Mouse (Mus musculus) adrenal gland, adult (tissue): ENCODE results near the gene Fkbp15.
"Not testable (repeated sequence)": the region's sequence is repeated elsewhere in the genome, so short reads cannot be mapped to it uniquely, and the experiment has no call there.

Experiments
- DNase-seq, 2 experiments: peaks; one replicate each; pipeline ENCODE4 v3.0.0; 2022 to 2023; ENCODE audit warnings: low spot score in 1 of 2; ENCODE audit not compliant: inconsistent age in 2 of 2

Fkbp15 gene

DNA sequence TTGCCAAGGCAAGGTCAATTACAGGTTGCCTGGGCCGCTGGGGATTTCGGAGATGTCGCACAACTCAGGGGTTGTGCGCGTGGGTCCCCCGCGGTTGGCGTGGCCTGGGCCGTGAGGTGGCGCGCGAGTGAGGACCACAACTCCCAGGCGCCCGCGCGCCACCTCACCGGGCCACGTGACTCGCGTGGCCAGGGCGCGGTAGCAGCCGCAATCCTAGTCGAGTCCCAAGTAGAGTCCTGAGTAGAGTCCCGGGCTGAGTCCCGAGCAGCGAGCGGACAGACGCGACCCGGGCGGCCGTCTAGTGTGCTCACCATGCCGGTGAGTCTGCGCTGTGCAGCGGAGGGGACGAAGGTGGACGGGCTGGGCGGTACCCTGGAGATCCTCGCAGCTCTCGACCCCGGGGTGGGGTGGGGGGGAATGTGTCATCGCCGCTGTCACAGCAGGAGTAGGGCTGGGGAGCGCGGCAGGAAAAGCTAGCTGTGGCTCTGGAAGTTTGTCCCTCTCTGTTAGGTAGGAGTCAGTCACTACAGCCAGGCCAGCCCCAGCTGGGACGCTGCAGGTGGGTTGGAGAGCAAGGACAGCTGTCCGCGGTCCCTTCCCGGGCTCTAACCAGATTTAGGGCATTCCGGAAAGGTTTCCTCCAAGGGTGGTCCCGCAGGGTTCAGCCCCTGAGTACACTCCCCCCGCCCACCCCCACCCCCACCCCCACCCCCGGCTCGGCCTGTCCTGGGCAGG lies 73.9 kb downstream of the Fkbp15 start:
- peak; percentile 90 to 96 for DNase-seq

- peak in 1 of 2 experiments; percentile 17 for DNase-seq
These were observed 74.8 kb downstream of the Fkbp15 start for GRCm38 (mm10) chr4:62285576-62285975.

DNA sequence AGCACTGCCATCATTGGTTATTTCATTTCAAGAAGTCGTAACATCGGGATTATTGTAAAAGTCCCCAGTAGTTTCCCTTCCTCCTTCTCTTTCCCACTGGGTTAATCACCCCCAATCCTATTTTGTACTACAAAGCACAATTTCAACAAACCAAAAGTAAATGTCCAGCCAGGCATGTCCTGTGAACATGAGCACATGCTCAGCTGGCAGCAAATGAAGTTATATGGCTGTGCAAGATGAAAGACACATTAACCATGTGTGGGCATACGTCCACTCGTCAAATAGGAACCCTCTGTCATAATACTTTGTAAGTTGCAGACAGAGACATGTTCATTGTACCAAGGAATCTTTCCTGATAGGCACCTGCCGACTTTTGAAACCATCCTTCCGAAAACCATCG lies 77.4 kb downstream of the Fkbp15 start:
- DNase-seq, result no peak

DNA sequence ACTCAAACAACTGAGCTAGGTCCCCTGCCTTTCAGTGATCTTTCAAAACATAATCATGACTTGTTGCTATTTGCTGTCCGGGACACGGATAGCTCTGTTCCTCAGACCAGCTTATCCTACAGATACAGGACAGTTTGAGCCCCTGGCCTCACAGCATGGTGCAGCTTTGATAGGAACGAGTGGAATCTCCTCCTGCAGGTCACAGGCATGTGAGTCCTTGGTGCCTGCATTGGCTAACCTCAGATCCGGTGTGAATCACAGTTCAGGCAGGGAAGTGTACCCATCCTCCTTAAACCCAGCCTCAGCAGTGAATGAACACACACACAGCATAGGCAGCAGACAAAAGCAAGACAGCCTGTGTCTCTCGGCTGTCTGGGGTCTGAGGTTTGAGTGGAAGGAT lies 79.0 kb downstream of the Fkbp15 start:
- DNase-seq, result peak; percentile 64 to 80

DNA sequence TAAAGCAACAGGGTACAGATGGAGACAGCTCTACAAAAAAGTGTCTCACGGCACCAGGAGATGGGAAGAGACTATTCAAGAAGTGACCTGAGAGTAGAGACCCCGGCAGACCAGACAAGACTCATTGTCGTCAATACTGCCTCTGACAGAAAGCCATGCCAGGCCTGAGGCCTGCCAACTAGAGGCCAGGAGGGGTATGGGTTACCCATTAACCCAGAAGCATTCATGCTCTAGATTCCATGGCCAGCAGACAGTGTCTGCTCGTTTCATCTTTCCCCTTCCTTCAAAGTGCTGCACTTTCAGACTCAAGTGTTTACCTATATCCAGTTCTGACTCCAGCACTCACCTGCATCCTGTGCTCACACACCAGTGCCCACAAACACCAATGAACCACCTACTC lies 82.3 kb downstream of the Fkbp15 start:
- DNase-seq, result no peak

DNA sequence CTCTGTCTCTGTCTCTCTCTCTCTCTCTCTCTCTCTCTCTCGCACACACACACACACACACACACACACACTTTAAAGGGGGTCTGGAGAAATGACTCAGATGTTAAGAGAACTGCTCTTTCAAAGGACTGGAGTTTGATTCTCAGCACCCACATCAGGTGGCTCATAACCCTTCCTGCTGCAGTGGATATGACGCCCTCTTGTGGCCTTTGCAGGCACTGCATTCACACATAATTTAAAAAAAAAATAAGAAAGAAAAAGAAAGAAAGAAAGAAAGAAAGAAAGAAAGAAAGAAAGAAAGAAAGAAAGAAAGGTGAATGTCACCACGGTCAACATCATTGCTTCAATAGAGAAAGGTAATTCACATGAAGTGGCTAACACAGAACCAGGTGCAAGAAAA lies 83.1 kb downstream of the Fkbp15 start:
- no peak for DNase-seq

DNA sequence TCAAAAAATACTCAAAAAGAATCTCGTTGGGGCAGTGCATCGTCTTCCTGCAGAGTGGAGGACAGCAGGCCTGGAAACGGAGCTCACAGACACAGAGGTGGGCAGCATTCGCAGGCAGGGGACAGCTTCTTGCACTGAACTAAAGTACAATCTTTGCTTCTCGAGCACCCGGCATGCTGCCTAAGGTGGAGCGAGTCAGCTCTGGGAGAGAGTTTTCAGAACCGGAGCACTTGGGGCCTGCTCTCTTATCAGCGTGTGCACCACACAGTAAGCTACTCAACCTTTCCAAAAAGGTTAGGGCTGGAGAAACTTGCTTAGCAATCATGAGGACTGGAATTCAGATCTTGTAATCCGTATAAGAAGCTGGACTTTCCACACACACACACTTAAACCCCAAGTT lies 83.7 kb downstream of the Fkbp15 start:
- no peak for DNase-seq

DNA sequence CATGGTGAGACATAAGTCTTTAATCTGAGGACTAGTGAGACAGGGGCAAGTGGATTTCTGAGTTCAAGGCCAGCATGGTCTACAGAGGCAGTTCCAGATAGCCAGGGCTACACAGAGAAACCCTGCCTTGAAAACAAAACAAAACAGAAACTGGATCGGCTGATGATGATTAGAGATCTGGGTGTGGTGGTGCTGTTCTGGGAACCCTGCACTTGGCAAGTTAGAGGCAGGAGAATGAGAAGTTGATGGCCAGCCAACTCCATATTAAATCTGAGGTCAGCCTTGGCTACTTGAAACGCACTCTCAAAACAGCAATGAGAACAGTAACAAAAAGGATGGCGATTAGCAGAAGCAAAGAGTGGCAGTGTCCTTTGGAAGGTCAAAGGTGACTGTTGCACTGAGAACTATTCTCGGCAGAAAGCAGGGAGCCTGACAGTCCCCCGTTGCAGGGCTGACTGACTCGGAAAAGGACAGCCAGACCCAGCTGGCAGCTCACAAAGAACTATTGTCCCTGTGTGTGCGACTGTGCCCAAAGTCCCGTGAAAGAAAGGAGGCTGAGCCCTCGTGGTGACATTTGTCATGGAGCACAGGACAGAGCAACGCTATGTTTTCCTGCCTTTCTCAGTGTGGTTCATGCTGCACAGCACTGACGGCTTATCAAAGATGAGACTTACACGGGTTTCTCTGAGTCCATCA lies 85.4 kb downstream of the Fkbp15 start:
- peak; percentile 34 to 38 for DNase-seq

DNA sequence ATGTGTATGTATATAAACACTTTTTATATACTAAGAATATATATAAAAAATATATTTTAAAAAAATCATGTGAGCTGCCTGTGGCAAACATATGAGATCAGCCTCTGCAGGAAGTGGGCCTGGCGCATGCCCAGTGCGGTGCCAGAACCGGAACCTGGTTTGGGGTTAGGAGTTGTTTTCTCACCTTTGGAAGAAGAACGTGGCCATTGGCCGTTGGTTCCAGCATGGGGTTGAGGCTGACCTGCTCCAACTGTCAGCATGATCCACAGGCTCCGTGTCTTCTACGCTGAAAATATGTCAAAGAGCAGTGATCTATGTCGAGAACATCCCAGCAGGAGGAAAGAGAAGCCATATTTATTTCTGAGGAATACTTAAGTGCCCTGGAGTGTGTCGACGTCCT lies 86.4 kb downstream of the Fkbp15 start:
- no peak for DNase-seq

DNA sequence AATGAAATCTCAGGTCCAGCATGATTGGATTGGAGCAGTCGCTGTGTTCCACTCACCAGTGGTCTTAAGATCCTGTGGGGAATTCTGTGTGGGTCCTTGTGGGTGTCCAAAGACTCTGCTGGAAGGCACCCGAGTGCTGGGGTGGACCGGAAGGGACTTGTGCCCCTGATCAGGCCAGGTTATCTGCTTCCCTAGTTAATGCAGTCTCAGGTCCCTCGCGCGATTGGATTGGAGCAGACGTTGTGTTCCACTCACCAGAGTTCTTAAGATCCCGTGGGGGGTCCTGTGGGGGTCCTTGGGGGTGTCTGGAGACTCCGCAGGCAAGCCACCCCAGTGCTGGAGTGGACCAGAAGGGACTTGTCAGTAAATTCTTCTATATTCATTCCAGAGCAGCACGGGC lies 87.7 kb downstream of the Fkbp15 start:
- no peak for DNase-seq

- peak; percentile 64 to 69 for DNase-seq
These were observed 93.2 kb downstream of the Fkbp15 start for GRCm38 (mm10) chr4:62267101-62267500.

DNA sequence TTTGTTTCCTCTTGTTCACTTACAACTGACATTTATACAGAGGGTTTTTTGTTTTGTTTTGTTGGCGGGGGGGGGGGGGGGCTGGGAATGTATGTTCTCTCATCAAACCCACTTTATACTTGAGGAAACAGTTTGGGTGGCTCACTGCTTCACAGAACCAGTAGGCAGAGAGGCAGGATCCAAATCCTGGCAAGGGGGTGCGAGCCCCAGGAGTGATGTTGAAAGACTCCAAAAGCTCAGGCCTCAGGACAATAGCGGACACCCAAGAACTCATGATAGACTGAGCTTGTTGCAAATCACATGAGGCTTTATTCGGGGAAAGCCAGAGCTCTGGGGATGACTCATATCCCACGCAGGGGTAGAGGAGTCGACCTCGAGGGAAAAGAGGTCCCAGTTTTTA lies 94.3 kb downstream of the Fkbp15 start:
- DNase-seq, result not testable (repeated sequence)

- DNase-seq, result peak in 1 of 2 experiments; percentile 47
These were observed 95.1 kb downstream of the Fkbp15 start for GRCm38 (mm10) chr4:62265154-62265836.

- DNase-seq, result peak in 1 of 2 experiments; percentile 62
These were observed 97.1 kb downstream of the Fkbp15 start for GRCm38 (mm10) chr4:62263133-62263844.

DNA sequence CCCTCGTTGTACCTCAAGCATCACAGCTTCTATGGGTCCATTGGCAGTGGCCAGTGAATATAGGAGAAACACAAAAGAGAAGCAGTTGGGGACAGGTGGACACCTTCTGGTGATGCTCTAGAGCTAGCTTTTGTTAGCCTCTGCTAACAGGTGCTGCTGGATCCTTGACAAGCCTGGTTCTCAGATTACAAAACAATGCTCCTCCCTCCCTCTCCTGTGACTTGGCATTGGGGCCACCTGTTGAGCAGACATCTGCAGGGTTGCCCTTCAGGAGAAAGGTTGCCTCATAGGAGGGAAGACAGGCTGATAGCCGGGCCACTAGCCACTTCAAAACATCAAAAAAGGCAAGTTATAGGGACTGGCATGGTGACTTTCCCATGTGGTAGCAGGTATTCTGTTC lies 98.1 kb downstream of the Fkbp15 start, which contains the start of gene Slc31a2:
TSS of gene Slc31a2 (plus strand) at position 287 of the 400 bp plus-strand sequence.
- DNase-seq, result no peak

DNA sequence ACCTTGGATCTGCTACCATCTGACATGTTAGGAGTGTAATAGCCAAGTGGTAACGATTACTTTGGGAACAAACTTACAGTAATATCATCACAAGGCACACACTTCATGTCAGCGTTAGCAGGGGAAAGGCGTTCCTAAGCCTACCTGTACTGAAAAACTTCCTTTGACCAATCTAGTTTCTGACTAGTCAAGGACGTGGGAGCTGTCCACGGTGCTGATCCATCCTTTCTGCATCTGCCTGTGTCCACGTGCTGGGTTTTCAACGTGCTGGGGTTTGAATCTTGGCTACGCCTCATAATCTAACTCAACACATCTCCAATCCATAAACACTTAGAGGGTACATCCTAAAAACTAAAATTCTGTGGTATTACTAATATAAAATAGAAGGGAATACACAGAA lies 103.4 kb downstream of the Fkbp15 start:
- peak in 1 of 2 experiments; percentile 72 for DNase-seq

DNA sequence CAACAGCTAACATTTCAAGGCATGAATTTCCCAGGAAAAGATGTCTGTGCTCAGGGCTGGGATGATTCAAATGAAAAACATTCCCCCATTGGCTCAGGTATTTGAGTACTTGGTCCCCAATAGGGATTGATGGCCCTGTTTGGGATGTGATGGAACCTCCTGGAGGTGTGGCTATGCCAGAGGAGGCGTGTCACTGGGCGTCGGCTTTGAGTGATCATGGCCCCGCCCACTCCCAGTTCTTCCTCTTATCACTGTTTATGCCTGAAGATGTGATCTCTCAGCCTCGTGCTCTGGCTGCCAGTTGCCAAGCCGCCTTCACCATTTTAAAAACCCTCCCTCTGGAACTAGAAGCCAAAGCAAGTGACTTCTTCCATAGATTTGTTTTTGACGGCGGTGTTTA lies 105.8 kb downstream of the Fkbp15 start:
- no peak for DNase-seq

DNA sequence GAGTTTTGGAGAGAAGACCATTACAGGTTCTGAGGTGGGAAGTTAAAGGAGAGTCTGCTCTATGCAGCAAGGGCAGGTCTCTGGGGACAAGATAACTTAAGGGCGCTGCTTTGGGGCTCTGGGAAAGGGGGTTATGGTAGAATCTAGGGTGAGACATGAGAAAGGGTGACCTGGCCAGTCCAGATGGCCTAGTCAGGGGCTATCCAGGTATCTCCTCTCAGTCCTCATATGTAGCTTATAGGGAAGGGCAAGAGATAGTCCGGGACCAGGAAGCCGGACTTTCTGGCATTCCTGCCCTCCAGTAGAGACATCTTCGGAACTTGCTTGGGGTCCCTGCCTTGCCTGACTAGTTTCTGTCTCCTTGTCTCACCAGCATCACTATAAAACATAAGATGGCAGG lies 108.6 kb downstream of the Fkbp15 start:
- no peak for DNase-seq

DNA sequence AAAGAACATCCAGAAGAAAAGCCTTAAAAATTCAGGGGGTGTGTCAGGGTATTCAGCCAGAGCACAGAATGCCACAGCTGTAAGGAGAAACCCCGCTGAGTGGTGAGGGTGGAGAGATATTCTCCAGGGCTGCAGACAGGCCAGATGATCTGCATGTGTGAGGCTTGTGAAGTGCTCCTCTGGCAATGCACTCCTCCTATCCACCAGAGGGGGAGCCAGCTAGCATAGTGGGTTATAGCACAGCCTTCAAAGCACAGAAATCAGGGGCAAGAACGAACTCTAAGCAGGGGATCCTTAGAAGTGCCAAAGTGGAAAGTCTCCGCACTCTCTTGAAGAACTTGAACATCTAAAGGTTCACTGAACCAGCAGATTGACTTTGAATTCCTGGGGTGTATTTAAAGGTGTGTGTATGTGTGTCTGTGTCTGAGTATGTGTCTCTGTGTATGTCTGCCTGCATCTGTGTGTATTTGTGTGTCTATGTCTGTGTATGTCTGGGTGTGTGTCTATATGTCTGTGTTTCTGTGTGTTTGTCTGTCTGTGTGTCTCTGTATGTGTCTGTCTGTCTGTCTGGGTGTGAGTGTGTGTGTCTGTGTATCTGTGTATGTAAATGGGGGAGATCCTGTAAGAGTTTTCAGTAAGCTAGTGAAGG lies 109.3 kb downstream of the Fkbp15 start:
- DNase-seq, result no peak
